Mouse (Mus musculus): ENCODE measurements at regions not wholly inside any gene's neighbourhood (a gene's known extent, or its start where the extent isn't known, plus 50 kb on each side); places are given as distances from the start of the nearest gene placed in this dataset.
A peak's percentile ranks its signal among the peaks of the same experiment; 100 is the strongest.

GRCm38 (mm10) chr11:22573166-22573565, 61.3 kb downstream of the Tmem17 start:
- intact Hi-C loops (cut with DNase I) = no loop called here
- Histone ChIP-seq H3K4me3 (no peak overlapping the region), H3K79me2 (replicated peaks; ENCODE audit: control insufficient read depth, insufficient read depth, low read length) (no peaks in the 10 kb centered on the region), H3K27me3 (ENCODE audit: control insufficient read depth, insufficient read depth, low read length) (no peaks in the 10 kb centered on the region), H3K9ac (ENCODE audit: low read depth, low read length) (no peak overlapping the region), H3K27ac (no peak overlapping the region), H3K36me3 (ENCODE audit: control insufficient read depth, insufficient read depth, low read length) (no peaks in the 10 kb centered on the region), H3K4me1 (ENCODE audit: control insufficient read depth, insufficient read depth, low read length) (no peaks in the 10 kb centered on the region; the same call in none of the 2 replicates)
- WGBS = 56% methylated on average over 2 of the region's 2 CpGs
- no peak for DNase-seq
- TF ChIP-seq CTCF (IDR thresholded peaks at IDR 0.05) (no peak), POLR2A (IDR thresholded peaks at IDR 0.05; ENCODE audit: insufficient read depth, low read depth, low read length) (no peak), EP300 (IDR thresholded peaks at IDR 0.05; ENCODE audit: insufficient read depth, low read depth, low read length) (no peak)

GRCm38 (mm10) chr11:22573802-22574201, 61.9 kb downstream of the Tmem17 start:
- Histone ChIP-seq H3K27me3 (ENCODE audit: control insufficient read depth, insufficient read depth, low read length) (no peaks in the 10 kb centered on the region), H3K36me3 (ENCODE audit: control insufficient read depth, insufficient read depth, low read length) (no peaks in the 10 kb centered on the region), H3K4me3 (no peak overlapping the region), H3K9ac (ENCODE audit: low read depth, low read length) (no peak overlapping the region), H3K4me1 (ENCODE audit: control insufficient read depth, insufficient read depth, low read length) (no peaks in the 10 kb centered on the region; the same call in none of the 2 replicates), H3K79me2 (replicated peaks; ENCODE audit: control insufficient read depth, insufficient read depth, low read length) (no peaks in the 10 kb centered on the region), H3K27ac (no peak overlapping the region)
- TF ChIP-seq EP300 (IDR thresholded peaks at IDR 0.05; ENCODE audit: insufficient read depth, low read depth, low read length) (no peak), CTCF (IDR thresholded peaks at IDR 0.05) (no peak), POLR2A (IDR thresholded peaks at IDR 0.05; ENCODE audit: insufficient read depth, low read depth, low read length) (no peak)
- intact Hi-C loops (cut with DNase I) = no loop called here
- WGBS = 37% methylated on average over 3 of the region's 3 CpGs
- DNase-seq = no peak

- DNase-seq = no peak
- Histone ChIP-seq H3K79me2 (replicated peaks; ENCODE audit: control insufficient read depth, insufficient read depth, low read length) (no peaks in the 10 kb centered on the region), H3K4me1 (ENCODE audit: control insufficient read depth, insufficient read depth, low read length) (no peaks in the 10 kb centered on the region; the same call in none of the 2 replicates), H3K36me3 (ENCODE audit: control insufficient read depth, insufficient read depth, low read length) (no peaks in the 10 kb centered on the region), H3K27ac (no peak overlapping the region), H3K9ac (ENCODE audit: low read depth, low read length) (no peak overlapping the region), H3K27me3 (ENCODE audit: control insufficient read depth, insufficient read depth, low read length) (no peaks in the 10 kb centered on the region), H3K4me3 (no peak overlapping the region)
- TF ChIP-seq CTCF (IDR thresholded peaks at IDR 0.05) (no peak), EP300 (IDR thresholded peaks at IDR 0.05; ENCODE audit: insufficient read depth, low read depth, low read length) (no peak), POLR2A (IDR thresholded peaks at IDR 0.05; ENCODE audit: insufficient read depth, low read depth, low read length) (no peak)
- 86% methylated on average over 2 of the region's 2 CpGs for WGBS
- intact Hi-C loops (cut with DNase I) = no loop called here
Observed at GRCm38 (mm10) chr11:22574506-22574905, 62.6 kb downstream of the Tmem17 start.

GRCm38 (mm10) chr11:22584100-22584487, 72.2 kb downstream of the Tmem17 start:
- H3K79me2 ChIP-seq (replicated peaks; ENCODE audit: control insufficient read depth, insufficient read depth, low read length) = no peaks in the 10 kb centered on the region
- intact Hi-C loops (cut with DNase I) = loop anchor here (10.0 kb wide), 1 partner anchor 69 kb away; the partner anchor contains the start of gene Tmem17
- TF ChIP-seq EP300 (IDR thresholded peaks at IDR 0.05; ENCODE audit: insufficient read depth, low read depth, low read length) = no peak
- no peak for TF ChIP-seq CTCF (IDR thresholded peaks at IDR 0.05)
- TF ChIP-seq POLR2A (IDR thresholded peaks at IDR 0.05; ENCODE audit: insufficient read depth, low read depth, low read length) = no peak
- no peaks in the 10 kb centered on the region for H3K36me3 ChIP-seq (ENCODE audit: control insufficient read depth, insufficient read depth, low read length)
- H3K9ac ChIP-seq (ENCODE audit: low read depth, low read length) = no peak overlapping the region
- 34% methylated on average over 5 of the region's 5 CpGs for WGBS
- peaks cover 18% of the 10 kb centered on the region for H3K4me1 ChIP-seq (ENCODE audit: control insufficient read depth, insufficient read depth, low read length)
- no peaks in the 10 kb centered on the region for H3K27me3 ChIP-seq (ENCODE audit: control insufficient read depth, insufficient read depth, low read length)
- no peak overlapping the region for H3K4me3 ChIP-seq
- peak overlapping the region; percentile 45 for H3K27ac ChIP-seq
- DNase-seq = no peak

GRCm38 (mm10) chr11:22584488-22585158, 72.7 kb downstream of the Tmem17 start:
- no peaks in the 10 kb centered on the region for H3K36me3 ChIP-seq (ENCODE audit: control insufficient read depth, insufficient read depth, low read length)
- no peaks in the 10 kb centered on the region for H3K79me2 ChIP-seq (replicated peaks; ENCODE audit: control insufficient read depth, insufficient read depth, low read length)
- peak overlapping the region; percentile 23; the same call in 1 of the 2 replicates for H3K9ac ChIP-seq (ENCODE audit: low read depth, low read length)
- DNase-seq = peak; percentile 53 to 60
- H3K4me3 ChIP-seq = 0 out of 2 replicates have a peak overlapping the region, but pooled peaks have one; percentile 26
- H3K4me1 ChIP-seq (ENCODE audit: control insufficient read depth, insufficient read depth, low read length) = peaks cover 18% of the 10 kb centered on the region
- H3K27me3 ChIP-seq (ENCODE audit: control insufficient read depth, insufficient read depth, low read length) = no peaks in the 10 kb centered on the region
- H3K27ac ChIP-seq = peak overlapping the region; percentile 70
- WGBS = 16% methylated on average over 14 of the region's 14 CpGs
- TF ChIP-seq POLR2A (IDR thresholded peaks at IDR 0.05; ENCODE audit: insufficient read depth, low read depth, low read length) (no peak), EP300 (IDR thresholded peaks at IDR 0.05; ENCODE audit: insufficient read depth, low read depth, low read length) (0 out of 2 replicates have a peak, but pooled peaks have one; percentile 32)
- intact Hi-C loops (cut with DNase I) = loop anchor here (10.0 kb wide), 1 partner anchor 70 kb away; the partner anchor contains the start of gene Tmem17

- Histone ChIP-seq H3K27me3 (ENCODE audit: control insufficient read depth, insufficient read depth, low read length) (no peaks in the 10 kb centered on the region), H3K79me2 (replicated peaks; ENCODE audit: control insufficient read depth, insufficient read depth, low read length) (no peaks in the 10 kb centered on the region), H3K9ac (ENCODE audit: low read depth, low read length) (no peak overlapping the region), H3K27ac (peak overlapping the region; percentile 59), H3K4me3 (no peak overlapping the region), H3K36me3 (ENCODE audit: control insufficient read depth, insufficient read depth, low read length) (no peaks in the 10 kb centered on the region), H3K4me1 (ENCODE audit: control insufficient read depth, insufficient read depth, low read length) (peaks cover 18% of the 10 kb centered on the region)
- intact Hi-C loops (cut with DNase I) = loop anchor here (10.0 kb wide), 1 partner anchor 73 kb away; the partner anchor contains the start of gene Tmem17
- TF ChIP-seq POLR2A (IDR thresholded peaks at IDR 0.05; ENCODE audit: insufficient read depth, low read depth, low read length) (no peak), EP300 (IDR thresholded peaks at IDR 0.05; ENCODE audit: insufficient read depth, low read depth, low read length) (no peak), CTCF (IDR thresholded peaks at IDR 0.05) (no peak)
- 14% methylated on average over 7 of the region's 7 CpGs for WGBS
- DNase-seq = peak; percentile 35 to 51
Observed at GRCm38 (mm10) chr11:22587691-22588241, 75.9 kb downstream of the Tmem17 start.

Data from heart, adult 2 months (tissue).